Mouse (Mus musculus): Measurements from ENCODE around the gene Brd9. TPM values are rescaled to one million over a fixed set of nuclear protein-coding genes. Genes with fewer than 3 reads are reported as not detected.

Gene Brd9
- polyA plus RNA-seq, 1 experiment, result 35.1 TPM

- TF ChIP-seq POLR2A (IDR thresholded peaks at IDR 0.05; ENCODE audit: low read depth, low read length), result peak; percentile 31; the same call in 1 of the 2 replicates
- TF ChIP-seq CTCF (IDR thresholded peaks at IDR 0.05; ENCODE audit: borderline replicate concordance, insufficient read depth, low read length), result no peak
- H3K27ac ChIP-seq (ENCODE audit: insufficient read depth, low read length), result no peak within 1 kb of the TSS
- H3K4me3 ChIP-seq (ENCODE audit: insufficient read depth, low read length), result peak within 1 kb of the TSS; percentile 39
- H3K4me1 ChIP-seq (ENCODE audit: control insufficient read depth, insufficient read depth, low read length), result no peaks in the 10 kb centered on the region
These were observed 71.5 kb downstream of the Brd9 start, which contains the start of gene Tppp for GRCm38 (mm10) chr13:74008948-74009718. Gene Tppp, plus strand, starts transcription at chr13:74009407.

DNA sequence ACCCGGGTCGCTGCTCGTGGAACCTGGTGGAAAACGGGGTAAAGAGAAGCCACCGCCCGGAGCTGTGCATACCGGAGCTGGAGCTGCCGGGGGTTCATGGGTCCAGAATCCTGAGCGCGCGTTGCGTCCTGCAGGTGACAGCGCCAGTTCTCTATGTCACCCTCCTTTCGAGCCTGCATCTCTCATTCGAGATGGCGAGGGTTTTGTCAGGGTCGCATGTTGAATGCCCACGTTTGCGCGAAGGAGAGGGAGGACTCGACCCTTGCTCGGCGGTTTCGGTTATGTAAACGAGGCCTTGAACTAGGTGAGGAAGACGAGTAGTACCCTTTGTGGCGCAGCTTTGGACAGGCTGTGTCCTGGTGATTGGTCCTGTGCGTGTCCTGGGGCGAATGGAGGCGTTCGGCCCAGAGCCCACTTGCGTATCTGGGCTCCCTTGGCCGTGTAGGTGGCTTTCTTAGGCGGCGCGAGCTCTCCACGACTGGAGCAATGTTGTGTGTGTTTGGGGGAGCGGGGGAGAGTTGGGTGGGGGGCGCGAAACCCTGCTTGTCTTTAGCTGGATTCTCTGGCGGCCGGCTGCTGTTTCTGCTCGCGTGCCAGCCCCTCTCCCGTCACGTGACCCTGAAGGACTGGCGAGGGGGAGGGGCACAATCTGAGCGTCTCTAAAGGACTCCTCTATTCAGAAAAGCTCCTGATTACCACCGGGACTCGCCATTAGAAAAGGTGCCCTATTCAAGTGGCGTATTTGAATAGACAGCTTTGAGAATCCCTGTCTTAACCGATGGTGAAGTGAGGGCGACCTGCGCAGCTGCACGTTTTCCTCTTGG is 72.4 kb downstream of the Brd9 start:
- Histone ChIP-seq H3K4me3 (ENCODE audit: insufficient read depth, low read length) (peak overlapping the region; percentile 39), H3K27ac (ENCODE audit: insufficient read depth, low read length) (no peak overlapping the region)
- no peak for TF ChIP-seq CTCF (IDR thresholded peaks at IDR 0.05; ENCODE audit: borderline replicate concordance, insufficient read depth, low read length)
- TF ChIP-seq POLR2A (IDR thresholded peaks at IDR 0.05; ENCODE audit: low read depth, low read length), result no peak

More for the DNA sequence above, 72.4 kb downstream of the Brd9 start:
- no peaks in the 10 kb centered on the region for H3K4me1 ChIP-seq (ENCODE audit: control insufficient read depth, insufficient read depth, low read length)

Other genes starting within 250 kb of the Brd9 start
- gene Slc6a19, start 232.9 kb upstream of the Brd9 start, polyA plus RNA-seq (2011; ENCODE audit: insufficient read length, low read depth, missing spikeins), result not detected in 2 replicates
- 26.0 and 31.9 TPM in 2 replicates for gene Slc12a7, start 204.7 kb upstream of the Brd9 start, polyA plus RNA-seq (2011; ENCODE audit: insufficient read length, low read depth, missing spikeins)
- 7.8 and 10.9 TPM in 2 replicates for gene Nkd2, start 90.2 kb upstream of the Brd9 start, polyA plus RNA-seq (2011; ENCODE audit: insufficient read length, low read depth, missing spikeins)
- 24.0 and 32.6 TPM in 2 replicates for gene Trip13, start within 50 bp of the Brd9 start, polyA plus RNA-seq (2011; ENCODE audit: insufficient read length, low read depth, missing spikeins)
- not detected in 2 replicates for gene Zdhhc11, start 26.0 kb downstream of the Brd9 start, polyA plus RNA-seq (2011; ENCODE audit: insufficient read length, low read depth, missing spikeins)
- 0.13 TPM in 1 of 2 replicates, not detected in the other for gene Tppp, start 71.6 kb downstream of the Brd9 start, polyA plus RNA-seq (2011; ENCODE audit: insufficient read length, low read depth, missing spikeins)
- 5.8 and 8.1 TPM in 2 replicates for gene Cep72, start 124.5 kb downstream of the Brd9 start, polyA plus RNA-seq (2011; ENCODE audit: insufficient read length, low read depth, missing spikeins)
- gene Slc9a3, start 183.6 kb downstream of the Brd9 start, polyA plus RNA-seq (2011; ENCODE audit: insufficient read length, low read depth, missing spikeins), result not detected in 2 replicates